Mouse (Mus musculus): ENCODE data around the gene Eddm3b. TPM values are rescaled to one million over a fixed set of nuclear protein-coding genes. Genes with fewer than 3 reads are reported as not detected.

Eddm3b gene
- not detected in 2 replicates for polyA plus RNA-seq (2015; fragmentation: Nextera tagmentation; extraction: Ambion mirVana)

- no peaks in the 10 kb centered on the region for H3K4me1 ChIP-seq
- H3K9me3 ChIP-seq, result no peaks in the 10 kb centered on the region
- 0 out of 2 replicates have a peak within 1 kb of the TSS, but pooled peaks have one; percentile 24 for H3K4me2 ChIP-seq
- H3K9ac ChIP-seq, result no peak within 1 kb of the TSS
- H3K4me3 ChIP-seq, result no peak within 1 kb of the TSS
- no peaks in the 10 kb centered on the region for H3K36me3 ChIP-seq (replicated peaks)
- ATAC-seq (replicated peaks), result no peak
- WGBS, result 34% methylated on average over 12 of the region's 12 CpGs
- no peak within 1 kb of the TSS for H3K27ac ChIP-seq
- H3K27me3 ChIP-seq (replicated peaks), result no peaks in the 10 kb centered on the region
Observed at GRCm38 (mm10) chr14:51113916-51114560, at the start of gene Eddm3b. Gene Eddm3b (plus strand): TSS chr14:51114426.

GRCm38 (mm10) chr14:51068956-51069355, 45.3 kb upstream of the Eddm3b start:
- H3K4me1 ChIP-seq, result peaks cover 10% of the 10 kb centered on the region; the same call in 1 of the 2 replicates
- no peak overlapping the region for H3K27ac ChIP-seq
- H3K9me3 ChIP-seq, result no peaks in the 10 kb centered on the region
- no peak for ATAC-seq (replicated peaks)
- H3K36me3 ChIP-seq (replicated peaks), result no peaks in the 10 kb centered on the region
- no peak overlapping the region for H3K4me2 ChIP-seq
- no peaks in the 10 kb centered on the region for H3K27me3 ChIP-seq (replicated peaks)
- no peak overlapping the region for H3K9ac ChIP-seq
- no peak overlapping the region for H3K4me3 ChIP-seq
- 92% methylated on average over 5 of the region's 5 CpGs for WGBS

- H3K36me3 ChIP-seq (replicated peaks), result no peaks in the 10 kb centered on the region
- no peaks in the 10 kb centered on the region for H3K9me3 ChIP-seq
- H3K4me3 ChIP-seq, result no peak overlapping the region
- ATAC-seq (replicated peaks), result no peak
- no peak overlapping the region for H3K4me2 ChIP-seq
- H3K4me1 ChIP-seq, result peaks cover 10% of the 10 kb centered on the region; the same call in 1 of the 2 replicates
- 87% methylated on average over 2 of the region's 2 CpGs for WGBS
- no peak overlapping the region for H3K9ac ChIP-seq
- H3K27ac ChIP-seq, result no peak overlapping the region
- no peaks in the 10 kb centered on the region for H3K27me3 ChIP-seq (replicated peaks)
Observed at GRCm38 (mm10) chr14:51069617-51070016, 44.6 kb upstream of the Eddm3b start.

- no peaks in the 10 kb centered on the region for H3K9me3 ChIP-seq
- 91% methylated on average over 3 of the region's 3 CpGs for WGBS
- ATAC-seq (replicated peaks), result no peak
- no peak within 1 kb of the TSS for H3K9ac ChIP-seq
- H3K36me3 ChIP-seq (replicated peaks), result no peaks in the 10 kb centered on the region
- no peak within 1 kb of the TSS for H3K4me3 ChIP-seq
- no peaks in the 10 kb centered on the region for H3K27me3 ChIP-seq (replicated peaks)
- no peak within 1 kb of the TSS for H3K4me2 ChIP-seq
- H3K4me1 ChIP-seq, result no peaks in the 10 kb centered on the region
- no peak within 1 kb of the TSS for H3K27ac ChIP-seq
Observed at GRCm38 (mm10) chr14:51074335-51074734, 39.9 kb upstream of the Eddm3b start, which contains the start of gene Olfr750. Gene Olfr750 (minus strand): TSS chr14:51074435.

GRCm38 (mm10) chr14:51079180-51079579, 35.0 kb upstream of the Eddm3b start:
- Histone ChIP-seq H3K4me1 (peaks cover 14% of the 10 kb centered on the region), H3K4me2 (no peak overlapping the region), H3K27me3 (replicated peaks) (peaks cover 10% of the 10 kb centered on the region), H3K27ac (no peak overlapping the region), H3K9me3 (no peaks in the 10 kb centered on the region), H3K4me3 (no peak overlapping the region), H3K9ac (no peak overlapping the region), H3K36me3 (replicated peaks) (no peaks in the 10 kb centered on the region)
- no peak for ATAC-seq (replicated peaks)
- 90% methylated on average over 1 of the region's 1 CpGs for WGBS

GRCm38 (mm10) chr14:51081035-51081434, 33.2 kb upstream of the Eddm3b start:
- ATAC-seq (replicated peaks), result no peak
- Histone ChIP-seq H3K27ac (no peak overlapping the region), H3K9ac (no peak overlapping the region), H3K4me1 (peaks cover 14% of the 10 kb centered on the region), H3K4me2 (no peak overlapping the region), H3K27me3 (replicated peaks) (peaks cover 17% of the 10 kb centered on the region), H3K9me3 (no peaks in the 10 kb centered on the region), H3K36me3 (replicated peaks) (no peaks in the 10 kb centered on the region), H3K4me3 (no peak overlapping the region)
- 91% methylated on average over 2 of the region's 2 CpGs for WGBS

GRCm38 (mm10) chr14:51082599-51083581, 31.3 kb upstream of the Eddm3b start:
- Histone ChIP-seq H3K27ac (no peak overlapping the region), H3K9me3 (no peaks in the 10 kb centered on the region), H3K4me2 (peak overlapping the region; percentile 80), H3K4me3 (peak overlapping the region; percentile 48), H3K4me1 (peaks cover 14% of the 10 kb centered on the region), H3K36me3 (replicated peaks) (no peaks in the 10 kb centered on the region), H3K27me3 (replicated peaks) (peaks cover 20% of the 10 kb centered on the region), H3K9ac (peak overlapping the region; percentile 47)
- WGBS, result 3% methylated on average over 38 of the region's 40 CpGs
- ATAC-seq (replicated peaks), result peak; percentile 77

- WGBS, result 12% methylated on average over 7 of the region's 7 CpGs
- Histone ChIP-seq H3K9ac (no peak overlapping the region), H3K27ac (no peak overlapping the region), H3K4me3 (peak overlapping the region; percentile 48), H3K4me1 (peaks cover 21% of the 10 kb centered on the region), H3K4me2 (peak overlapping the region; percentile 80), H3K27me3 (replicated peaks) (peaks cover 20% of the 10 kb centered on the region), H3K9me3 (no peaks in the 10 kb centered on the region), H3K36me3 (replicated peaks) (no peaks in the 10 kb centered on the region)
- no peak for ATAC-seq (replicated peaks)
Observed at GRCm38 (mm10) chr14:51083805-51084204, 30.4 kb upstream of the Eddm3b start.

- Histone ChIP-seq H3K9ac (no peak overlapping the region), H3K4me1 (peaks cover 21% of the 10 kb centered on the region), H3K36me3 (replicated peaks) (no peaks in the 10 kb centered on the region), H3K4me3 (no peak overlapping the region), H3K27ac (no peak overlapping the region), H3K27me3 (replicated peaks) (peaks cover 20% of the 10 kb centered on the region), H3K9me3 (no peaks in the 10 kb centered on the region), H3K4me2 (no peak overlapping the region)
- no peak for ATAC-seq (replicated peaks)
- WGBS, result 77% methylated on average over 2 of the region's 2 CpGs
Observed at GRCm38 (mm10) chr14:51085086-51085485, 29.1 kb upstream of the Eddm3b start.

GRCm38 (mm10) chr14:51085911-51086310, 28.3 kb upstream of the Eddm3b start:
- H3K9ac ChIP-seq, result no peak overlapping the region
- H3K36me3 ChIP-seq (replicated peaks), result no peaks in the 10 kb centered on the region
- no peak overlapping the region for H3K4me3 ChIP-seq
- no peak overlapping the region for H3K27ac ChIP-seq
- no peaks in the 10 kb centered on the region for H3K9me3 ChIP-seq
- no peak for ATAC-seq (replicated peaks)
- 84% methylated on average over 4 of the region's 4 CpGs for WGBS
- peaks cover 21% of the 10 kb centered on the region for H3K4me1 ChIP-seq
- peaks cover 20% of the 10 kb centered on the region for H3K27me3 ChIP-seq (replicated peaks)
- no peak overlapping the region for H3K4me2 ChIP-seq

GRCm38 (mm10) chr14:51087762-51088161, 26.5 kb upstream of the Eddm3b start:
- Histone ChIP-seq H3K36me3 (replicated peaks) (no peaks in the 10 kb centered on the region), H3K4me1 (peaks cover 25% of the 10 kb centered on the region), H3K9ac (no peak overlapping the region; the same call in 1 of the 2 replicates), H3K4me3 (peak overlapping the region; percentile 73), H3K27ac (no peak overlapping the region), H3K4me2 (peak overlapping the region; percentile 69), H3K9me3 (no peaks in the 10 kb centered on the region), H3K27me3 (replicated peaks) (peaks cover 16% of the 10 kb centered on the region)
- WGBS, result 9% methylated on average over 9 of the region's 9 CpGs
- ATAC-seq (replicated peaks), result no peak

Measured in midbrain, embryonic 15.5 days (tissue).